Mouse (Mus musculus) MEL (cell line): ENCODE results near the gene Map3k9. TPM values are rescaled to one million over a fixed set of nuclear protein-coding genes. Genes with fewer than 3 reads are reported as not detected.

ENCODE experiments used
- DNase-seq: peaks from one replicate; pipeline ENCODE4 v3.0.0; 2011; ENCODE audit warnings: low read depth, low spot score
- H3K27ac ChIP-seq: 2 replicates; pipeline ENCODE4 v1.5.1; 2012; ENCODE audit warnings: low read depth, mild to moderate bottlenecking, control low read depth, low read length, moderate library complexity; ENCODE audit not compliant: control insufficient read depth
- H3K27me3 ChIP-seq, 2 experiments: fragments of 150-350 bp in 1 of 2; sonication (generic) in 1 of 2; 2 replicates each; pipeline ENCODE4 v1.6.1; 2012; ENCODE audit warnings: low read length in 2 of 2, mild to moderate bottlenecking in 2 of 2, improper control_type of control experiment in 1 of 2, moderate library complexity in 1 of 2; ENCODE audit not compliant: insufficient read depth in 2 of 2, control insufficient read depth in 1 of 2
- H3K36me3 ChIP-seq, 2 experiments: 2 replicates each; pipeline ENCODE4 v1.6.1; 2012 to 2014; ENCODE audit warnings: low read length in 2 of 2, improper control_type of control experiment in 1 of 2, inconsistent platforms in 1 of 2, mild to moderate bottlenecking in 1 of 2; ENCODE audit not compliant: insufficient read depth in 2 of 2, control insufficient read depth in 1 of 2
- H3K4me1 ChIP-seq, 2 experiments: fragments of 150-350 bp in 1 of 2; sonication (generic) in 1 of 2; 2 replicates each; pipeline ENCODE4 v1.6.1; 2012; ENCODE audit warnings: low read length in 2 of 2, improper control_type of control experiment in 1 of 2, mild to moderate bottlenecking in 1 of 2; ENCODE audit not compliant: insufficient read depth in 2 of 2, control insufficient read depth in 1 of 2
- H3K4me3 ChIP-seq, 2 experiments: fragments of 150-350 bp in 1 of 2; sonication (generic) in 1 of 2; 2 replicates each; pipeline ENCODE4 v1.5.1; 2012; ENCODE audit warnings: low read depth in 2 of 2, low read length in 2 of 2, mild to moderate bottlenecking in 2 of 2, moderate library complexity in 2 of 2, control low read depth in 1 of 2, improper control_type of control experiment in 1 of 2; ENCODE audit not compliant: control insufficient read depth in 1 of 2, insufficient read depth in 1 of 2
- H3K79me2 ChIP-seq: 2 replicates; pipeline ENCODE4 v1.6.1; 2012; ENCODE audit warnings: mild to moderate bottlenecking, low read length, moderate library complexity; ENCODE audit not compliant: control insufficient read depth, poor library complexity, insufficient read depth
- H3K9ac ChIP-seq: 2 replicates; pipeline ENCODE4 v1.6.1; 2012; ENCODE audit warnings: low read depth, mild to moderate bottlenecking, control low read depth, low read length, moderate library complexity; ENCODE audit not compliant: control insufficient read depth, poor library complexity, severe bottlenecking
- H3K9me3 ChIP-seq: fragments of 150-350 bp; sonication (generic); replicated peaks from 2 replicates; pipeline ENCODE4 v1.6.1; 2012; ENCODE audit warnings: mild to moderate bottlenecking, low read length, improper control_type of control experiment, moderate library complexity; ENCODE audit not compliant: insufficient read depth
- BHLHE40 ChIP-seq: IDR thresholded peaks from 2 replicates; pipeline ENCODE4 v1.6.1; 2012; ENCODE audit warnings: low read depth, mild to moderate bottlenecking, inconsistent platforms, low read length, improper control_type of control experiment, borderline replicate concordance
- CHD1 ChIP-seq: IDR thresholded peaks from 2 replicates; pipeline ENCODE4 v1.6.1; 2012; ENCODE audit warnings: low read depth, mild to moderate bottlenecking, inconsistent platforms, low read length, improper control_type of control experiment
- CHD2 ChIP-seq: IDR thresholded peaks from 2 replicates; pipeline ENCODE4 v1.6.1; 2011; ENCODE audit warnings: low read length, improper control_type of control experiment
- CTCF ChIP-seq, 3 experiments: IDR thresholded peaks in 2 of 3; conservative IDR thresholded peaks in 1 of 3; 2 replicates each; pipeline ENCODE4 v1.5.1; 2011 to 2012; ENCODE audit warnings: low read length in 3 of 3, low read depth in 2 of 3, mild to moderate bottlenecking in 2 of 3, improper control_type of control experiment in 1 of 3, inconsistent platforms in 1 of 3, mixed read lengths in 1 of 3, moderate library complexity in 1 of 3; ENCODE audit not compliant: control insufficient read depth in 1 of 3, insufficient read depth in 1 of 3, poor library complexity in 1 of 3, severe bottlenecking in 1 of 3
- EP300 ChIP-seq, 2 experiments: IDR thresholded peaks; 2 replicates each; pipeline ENCODE4 v1.6.1; 2011; ENCODE audit warnings: improper control_type of control experiment in 2 of 2, low read length in 2 of 2, low read depth in 1 of 2, mild to moderate bottlenecking in 1 of 2
- ETS1 ChIP-seq: IDR thresholded peaks from 2 replicates; pipeline ENCODE4 v1.6.1; 2012; ENCODE audit warnings: low read depth, mild to moderate bottlenecking, inconsistent platforms, low read length, improper control_type of control experiment, moderate library complexity
- GABPA ChIP-seq: IDR thresholded peaks from 2 replicates; pipeline ENCODE4 v1.6.1; 2012; ENCODE audit warnings: low read depth, mild to moderate bottlenecking, inconsistent platforms, low read length, improper control_type of control experiment, moderate library complexity
- GATA1 ChIP-seq: IDR thresholded peaks from 2 replicates; pipeline ENCODE4 v1.6.1; 2011; ENCODE audit warnings: low read depth, low read length, improper control_type of control experiment
- HCFC1 ChIP-seq: IDR thresholded peaks from 2 replicates; pipeline ENCODE4 v1.6.1; 2012; ENCODE audit warnings: low read depth, mild to moderate bottlenecking, inconsistent platforms, low read length, improper control_type of control experiment, moderate library complexity
- KAT2A ChIP-seq: conservative IDR thresholded peaks from 2 replicates; pipeline ENCODE4 v1.6.1; 2012; ENCODE audit warnings: low read depth, low read length, improper control_type of control experiment, inconsistent platforms
- MAX ChIP-seq: IDR thresholded peaks from 2 replicates; pipeline ENCODE4 v1.6.1; 2011; ENCODE audit warnings: low read length, improper control_type of control experiment
- MAZ ChIP-seq: IDR thresholded peaks from 2 replicates; pipeline ENCODE4 v1.6.1; 2012; ENCODE audit warnings: low read depth, mild to moderate bottlenecking, inconsistent platforms, low read length, improper control_type of control experiment
- MEF2A ChIP-seq: IDR thresholded peaks from 2 replicates; pipeline ENCODE4 v1.6.1; 2014; ENCODE audit warnings: low read depth, mild to moderate bottlenecking, inconsistent platforms, low read length, improper control_type of control experiment; ENCODE audit not compliant: poor library complexity, insufficient replicate concordance, severe bottlenecking; ENCODE audit errors: extremely low read depth
- MYB ChIP-seq: IDR thresholded peaks from 2 replicates; pipeline ENCODE4 v1.6.1; 2011; ENCODE audit warnings: mild to moderate bottlenecking, low read depth, low read length, improper control_type of control experiment
- NELFE ChIP-seq: IDR thresholded peaks from 2 replicates; pipeline ENCODE4 v1.6.1; 2011; ENCODE audit warnings: low read depth, low read length, improper control_type of control experiment
- NRF1 ChIP-seq: IDR thresholded peaks from 2 replicates; pipeline ENCODE4 v1.6.1; 2014; ENCODE audit warnings: low read depth, mild to moderate bottlenecking, inconsistent platforms, low read length, improper control_type of control experiment, moderate library complexity; ENCODE audit not compliant: poor library complexity, insufficient read depth, severe bottlenecking
- POLR2AphosphoS5 ChIP-seq: IDR thresholded peaks from 2 replicates; pipeline ENCODE4 v1.6.1; 2012; ENCODE audit warnings: low read depth, borderline replicate concordance, mild to moderate bottlenecking, inconsistent platforms, low read length, moderate library complexity, mixed read lengths
- RAD21 ChIP-seq: IDR thresholded peaks from 2 replicates; pipeline ENCODE4 v1.6.1; 2011; ENCODE audit warnings: mild to moderate bottlenecking, low read depth, low read length, improper control_type of control experiment
- SIN3A ChIP-seq: IDR thresholded peaks from 2 replicates; pipeline ENCODE4 v1.6.1; 2012; ENCODE audit warnings: low read length, improper control_type of control experiment, inconsistent platforms
- SMC3 ChIP-seq: IDR thresholded peaks from 2 replicates; pipeline ENCODE4 v1.6.1; 2011; ENCODE audit warnings: low read depth, low read length, improper control_type of control experiment
- TBP ChIP-seq: IDR thresholded peaks from 2 replicates; pipeline ENCODE4 v1.8.0; 2011; ENCODE audit warnings: low read depth, low read length, improper control_type of control experiment
- USF2 ChIP-seq, 2 experiments: IDR thresholded peaks; 2 replicates each; pipeline ENCODE4 v1.6.1; 2011 to 2012; ENCODE audit warnings: improper control_type of control experiment in 2 of 2, low read length in 2 of 2, borderline replicate concordance in 1 of 2, inconsistent platforms in 1 of 2, low read depth in 1 of 2, mild to moderate bottlenecking in 1 of 2; ENCODE audit not compliant: insufficient read depth in 1 of 2
- ZC3H11A ChIP-seq: IDR thresholded peaks from 2 replicates; pipeline ENCODE4 v1.6.1; 2012; ENCODE audit warnings: low read depth, mild to moderate bottlenecking, inconsistent platforms, low read length, improper control_type of control experiment
- ZMIZ1 ChIP-seq: IDR thresholded peaks from 2 replicates; pipeline ENCODE4 v1.6.1; 2012; ENCODE audit warnings: low read depth, mild to moderate bottlenecking, inconsistent platforms, low read length, improper control_type of control experiment, moderate library complexity
- ZNF384 ChIP-seq: IDR thresholded peaks from 2 replicates; pipeline ENCODE4 v1.6.1; 2012; ENCODE audit warnings: low read depth, mild to moderate bottlenecking, inconsistent platforms, low read length, improper control_type of control experiment
- polyA plus RNA-seq, 2 experiments: library from polyadenylated mRNA; stranded (reverse) in 1 of 2; unstranded in 1 of 2; fragments of >175 nt in 1 of 2; fragments of >200 nt in 1 of 2; gene quantifications; 2 replicates each; pipeline versions ENCODE4 v1.2.1 to v1.2.4; 2012; ENCODE audit warnings: low replicate concordance in 2 of 2, low read depth in 1 of 2; ENCODE audit not compliant: insufficient read length in 2 of 2, insufficient read depth in 1 of 2, missing spikeins in 1 of 2
- total RNA-seq: library from RNA; depleted of rRNA; stranded (reverse); fragments of 300-350 nt; gene quantifications from 2 replicates; pipeline ENCODE4 v1.2.3, GENCODE M21; 2012

Gene Map3k9
- total and polyA plus RNA-seq, 3 experiments: not detected

DNA sequence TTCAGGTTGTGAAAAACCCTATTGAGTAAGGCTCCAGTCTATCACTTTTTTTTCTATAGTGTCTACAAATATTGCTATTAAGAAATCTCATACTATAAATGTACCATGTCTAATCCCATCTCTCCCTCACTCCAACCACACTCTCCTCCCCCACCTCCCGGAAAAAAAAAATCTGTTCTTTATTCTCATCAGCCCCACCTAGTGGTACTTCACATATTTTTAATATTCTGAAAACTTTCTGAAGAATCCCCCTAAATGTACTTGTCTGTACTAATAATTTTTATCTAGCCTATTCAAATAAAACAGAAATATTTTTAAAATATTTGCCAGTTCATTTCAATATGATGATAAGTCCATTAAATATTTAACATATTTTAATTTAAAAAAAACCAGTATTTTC is 78.1 kb downstream of the Map3k9 start:
- DNase-seq: peak; percentile 13
- TF ChIP-seq ZMIZ1: no peak
- TF ChIP-seq CHD1: no peak
- peak; percentile 41; the same call in 1 of the 2 replicates for TF ChIP-seq SMC3
- peak; percentile 27 for TF ChIP-seq RAD21
- no peak for TF ChIP-seq EP300 (IDR thresholded peaks at IDR 0.05; ENCODE audit: low read depth in 1 of 2, low read length in 2 of 2)
- TF ChIP-seq NELFE: no peak
- peak in 1 of 3 experiments; percentile 43; a peak in 2 of 6 replicates for TF ChIP-seq CTCF (IDR thresholded peaks at IDR 0.05 in 2 of 3, conservative IDR thresholded peaks at IDR 0.05 in 1 of 3; ENCODE audit: control insufficient read depth in 1 of 3, insufficient read depth in 1 of 3, low read depth in 2 of 3, low read length in 3 of 3, poor library complexity in 1 of 3, severe bottlenecking in 1 of 3)
- TF ChIP-seq MAX: no peak
- no peak for TF ChIP-seq MEF2A
- TF ChIP-seq GABPA: no peak
- TF ChIP-seq TBP: no peak
- 0 out of 2 replicates have a peak, but pooled peaks have one; percentile 3 for TF ChIP-seq ZC3H11A
- TF ChIP-seq ZNF384: peak; percentile 95
- TF ChIP-seq MAZ: no peak
- no peak for TF ChIP-seq USF2 (IDR thresholded peaks at IDR 0.05; ENCODE audit: borderline replicate concordance in 1 of 2, insufficient read depth in 1 of 2, low read depth in 1 of 2, low read length in 2 of 2)
- TF ChIP-seq, all 39 proteins: peak for 5
- H3K4me3 ChIP-seq: no peak overlapping the region

GRCm38 (mm10) chr12:81698011-81698410 is 83.0 kb downstream of the Map3k9 start:
- Histone ChIP-seq H3K4me1 (no peaks in the 10 kb centered on the region), H3K27me3 (peaks cover 0 to 7% of the 10 kb centered on the region in 2 experiments; a peak in 3 of 4 replicates), H3K4me3 (no peak overlapping the region), H3K79me2 (no peaks in the 10 kb centered on the region), H3K9me3 (no peaks in the 10 kb centered on the region), H3K9ac (no peak overlapping the region), H3K36me3 (no peaks in the 10 kb centered on the region), H3K27ac (no peak overlapping the region)
- TF ChIP-seq POLR2AphosphoS5: no peak
- no peak for TF ChIP-seq NELFE
- no peak for TF ChIP-seq CTCF (IDR thresholded peaks at IDR 0.05 in 2 of 3, conservative IDR thresholded peaks at IDR 0.05 in 1 of 3; ENCODE audit: control insufficient read depth in 1 of 3, insufficient read depth in 1 of 3, low read depth in 2 of 3, low read length in 3 of 3, poor library complexity in 1 of 3, severe bottlenecking in 1 of 3)
- TF ChIP-seq HCFC1: no peak
- TF ChIP-seq CHD2: no peak
- TF ChIP-seq ZNF384: no peak
- TF ChIP-seq GATA1: no peak
- TF ChIP-seq ETS1: no peak
- TF ChIP-seq NRF1: no peak
- TF ChIP-seq ZMIZ1: no peak
- TF ChIP-seq ZC3H11A: no peak
- TF ChIP-seq MYB: no peak
- TF ChIP-seq KAT2A: no peak
- no peak for TF ChIP-seq BHLHE40
- no peak for TF ChIP-seq SIN3A
- TF ChIP-seq EP300 (IDR thresholded peaks at IDR 0.05; ENCODE audit: low read depth in 1 of 2, low read length in 2 of 2): no peak
- DNase-seq: no peak

More for the DNA sequence above, 78.1 kb downstream of the Map3k9 start:
- H3K9ac ChIP-seq: no peak overlapping the region
- no peaks in the 10 kb centered on the region for H3K79me2 ChIP-seq
- peaks cover 0 to under 1% of the 10 kb centered on the region in 2 experiments; a peak in 3 of 4 replicates for H3K27me3 ChIP-seq
- H3K9me3 ChIP-seq: no peaks in the 10 kb centered on the region
- no peaks in the 10 kb centered on the region for H3K36me3 ChIP-seq
- H3K4me1 ChIP-seq: no peaks in the 10 kb centered on the region
- no peak overlapping the region for H3K27ac ChIP-seq
